Mouse (Mus musculus) small intestine, adult 2 months (tissue): ENCODE data around the gene Cxcl15.

Source experiments
- CTCF ChIP-seq: fragments of 200-500 bp; IDR thresholded peaks from 2 replicates; pipeline ENCODE4 v1.5.1; 2012; ENCODE audit warnings: low read depth, mild to moderate bottlenecking, control low read depth, inconsistent platforms, low read length, moderate library complexity, mixed read lengths; ENCODE audit not compliant: insufficient replicate concordance, insufficient read length; ENCODE audit errors: extremely low read depth
- POLR2A ChIP-seq: fragments of 200-500 bp; IDR thresholded peaks from 2 replicates; pipeline ENCODE4 v1.6.1; 2012; ENCODE audit warnings: low read depth, mild to moderate bottlenecking, control low read depth, inconsistent platforms, low read length, moderate library complexity

- TF ChIP-seq POLR2A, result no peak
- TF ChIP-seq CTCF, result no peak
Observed at GRCm38 (mm10) chr5:90804574-90804973, 10.2 kb downstream of the Cxcl15 start.
